Mouse (Mus musculus) thymus, postnatal 14 days (tissue): ENCODE results near the gene Glipr1.

ENCODE experiments used
- DNase-seq: peaks from one replicate; pipeline ENCODE4 v3.0.0; 2021

The Glipr1 gene

DNA sequence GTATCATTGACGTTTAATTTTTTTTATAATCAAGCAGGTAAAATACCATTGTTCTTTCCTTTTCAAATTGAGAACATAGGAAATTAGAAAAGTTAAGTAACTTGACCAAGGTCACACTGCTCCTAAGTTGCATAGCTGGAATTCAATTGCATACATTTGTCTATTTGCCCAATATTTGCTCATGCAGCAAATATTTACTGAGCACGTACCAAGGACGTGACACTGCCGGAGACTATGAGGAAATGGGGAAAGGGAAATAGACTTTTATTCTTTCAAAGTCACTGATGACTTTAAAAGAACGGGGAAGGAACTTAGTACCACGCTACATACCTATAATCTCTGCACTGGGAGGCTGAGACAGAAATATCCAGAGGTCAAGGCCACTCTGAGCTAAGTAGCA lies 42.0 kb downstream of the Glipr1 start:
- DNase-seq: no peak

DNA sequence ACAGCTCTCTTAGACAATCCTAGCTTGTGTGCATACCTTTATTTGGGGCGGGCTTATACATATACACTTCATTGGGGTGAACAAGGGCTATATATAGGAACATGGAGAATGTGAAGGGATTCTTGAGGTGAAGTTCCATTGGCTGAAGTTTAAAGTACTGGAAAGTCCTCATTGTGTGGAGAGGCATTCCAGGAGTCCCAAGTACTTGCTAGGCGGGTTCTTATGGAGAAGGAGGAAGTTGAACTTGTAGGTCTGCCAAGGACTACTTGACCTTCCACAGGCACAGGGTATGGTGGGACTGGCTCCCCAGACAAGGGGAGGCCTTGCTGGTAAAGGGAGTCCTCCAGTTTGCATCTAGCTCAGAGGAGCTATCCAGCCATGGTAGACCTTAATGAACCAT lies 43.1 kb downstream of the Glipr1 start:
- DNase-seq: no peak

DNA sequence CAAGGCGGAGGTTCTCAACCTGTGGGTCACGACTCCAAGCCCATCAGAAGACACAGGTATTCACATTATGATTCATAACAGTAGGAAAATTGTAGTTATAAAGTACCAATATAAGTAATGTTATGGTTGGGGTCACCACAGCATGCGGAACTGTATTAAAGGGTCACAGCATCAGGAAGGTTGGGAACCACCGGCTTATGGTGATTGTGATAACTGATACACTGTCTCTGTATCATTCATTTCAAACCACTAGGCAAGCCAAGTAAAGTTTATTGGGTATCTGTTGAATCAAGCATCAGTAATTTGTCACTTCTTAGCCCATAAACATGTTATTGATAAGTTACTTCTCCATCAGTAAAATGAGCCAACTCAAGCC lies 44.4 kb downstream of the Glipr1 start:
- DNase-seq: no peak

DNA sequence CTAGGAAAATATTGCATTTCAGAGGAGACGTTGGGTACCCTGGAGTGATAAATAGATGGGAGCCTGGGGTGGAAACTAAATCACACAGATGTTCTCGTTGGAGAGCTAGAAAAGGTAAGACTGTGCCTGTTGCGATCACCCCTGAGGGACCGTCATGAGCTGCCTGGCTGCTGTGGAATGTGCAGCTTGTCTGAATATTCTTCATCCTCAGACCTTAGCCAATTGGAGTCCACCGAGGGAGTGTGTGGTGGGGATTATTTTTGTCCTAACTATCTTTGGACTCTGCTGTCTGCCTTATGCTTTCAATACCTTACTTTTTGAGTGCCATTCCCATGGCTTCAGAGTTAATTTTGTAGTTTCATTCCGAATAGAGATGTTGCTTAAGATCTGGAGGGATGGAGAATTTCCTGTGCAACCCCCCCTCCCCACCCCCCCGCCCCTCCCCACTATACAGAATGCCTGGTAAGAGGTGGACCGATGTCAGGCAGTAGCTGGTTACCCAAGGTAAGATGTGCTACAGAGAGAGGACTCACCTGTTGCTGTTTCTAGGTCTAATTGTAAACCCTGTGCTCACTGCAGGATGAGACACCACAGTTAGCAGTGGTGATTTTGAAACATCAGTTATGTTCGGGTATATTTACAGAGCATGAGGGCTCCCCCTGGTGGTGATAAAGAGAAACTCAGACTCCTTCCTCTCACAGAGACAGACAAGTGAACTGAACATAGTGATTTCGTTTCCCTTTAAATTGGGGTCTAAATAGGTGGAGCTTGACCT lies 45.0 kb downstream of the Glipr1 start:
- DNase-seq: peak; percentile 67

DNA sequence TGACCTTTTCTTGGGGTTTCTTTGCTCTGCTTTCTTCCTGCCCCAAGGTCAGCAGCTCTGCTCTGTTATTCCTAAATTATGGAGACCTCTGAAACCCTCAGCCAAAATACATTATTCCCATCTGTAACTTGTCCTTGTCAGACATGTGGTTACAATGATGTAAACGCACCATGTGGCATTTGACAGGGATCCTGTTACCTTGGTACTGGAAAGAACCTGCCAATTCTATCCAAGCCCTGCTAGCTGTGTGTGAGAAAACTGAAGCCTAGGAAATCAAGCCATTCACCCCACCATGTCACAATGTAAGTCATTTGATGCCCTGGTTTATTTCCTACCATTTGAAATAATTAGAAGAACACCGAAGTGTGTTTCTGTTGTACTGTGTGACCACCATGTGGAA lies 46.6 kb downstream of the Glipr1 start:
- DNase-seq: no peak

DNA sequence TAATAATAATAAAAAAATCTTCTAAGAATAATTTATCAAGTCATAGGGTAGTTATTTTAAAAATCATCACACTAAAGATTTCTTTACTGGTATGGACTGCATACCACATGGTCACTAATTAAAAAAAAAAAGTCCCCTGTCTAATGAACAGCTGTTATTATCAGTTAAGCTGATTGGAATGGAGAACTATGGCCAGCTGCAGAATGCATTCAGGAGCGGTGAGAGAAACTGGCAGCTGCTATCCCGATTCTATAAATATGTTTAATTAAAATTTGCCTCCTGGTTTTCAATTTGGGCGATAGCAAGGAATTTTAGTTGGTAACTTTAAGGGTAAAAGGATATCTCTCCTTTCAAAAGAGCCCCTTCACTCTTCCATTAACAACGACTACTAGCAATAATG lies 53.4 kb downstream of the Glipr1 start:
- DNase-seq: no peak

DNA sequence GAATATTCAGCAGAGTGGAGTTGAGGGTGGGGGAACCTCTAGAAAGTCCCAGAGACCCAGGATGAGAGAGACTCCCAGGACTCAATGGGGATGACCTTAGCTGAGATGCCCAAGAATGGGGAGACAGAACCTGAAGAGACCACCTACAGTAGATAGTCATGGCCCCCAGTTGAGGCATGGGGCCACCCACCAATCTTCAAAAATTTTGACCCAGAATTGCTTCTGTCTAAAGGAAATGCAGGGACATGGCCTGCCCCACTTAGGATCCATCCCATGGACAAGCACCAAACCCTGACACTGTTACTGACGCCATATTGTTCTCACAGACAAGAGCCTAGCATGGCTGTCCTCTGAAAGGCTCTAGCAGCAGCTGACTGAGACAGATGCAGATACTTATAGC lies 54.4 kb downstream of the Glipr1 start:
- no peak for DNase-seq

DNA sequence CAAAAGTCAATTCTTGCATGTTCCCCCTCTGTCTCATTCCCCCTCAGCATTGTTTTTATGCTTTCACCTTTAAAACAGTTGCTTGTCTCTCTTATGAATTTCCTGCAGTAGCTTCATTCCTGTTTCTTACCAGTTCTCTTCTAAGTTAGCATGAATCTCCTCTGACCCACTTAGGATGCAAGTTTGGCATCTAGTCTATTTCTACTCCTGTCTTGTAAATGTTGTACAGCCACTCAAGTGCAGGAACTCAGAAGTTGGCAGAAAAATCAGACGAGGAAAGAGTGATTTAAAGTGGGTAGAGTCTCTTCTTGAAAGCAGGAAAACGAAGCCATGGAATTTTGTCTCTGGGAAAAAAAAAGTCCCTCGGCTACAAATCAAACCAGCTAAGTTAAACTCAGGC lies 56.9 kb downstream of the Glipr1 start:
- no peak for DNase-seq

DNA sequence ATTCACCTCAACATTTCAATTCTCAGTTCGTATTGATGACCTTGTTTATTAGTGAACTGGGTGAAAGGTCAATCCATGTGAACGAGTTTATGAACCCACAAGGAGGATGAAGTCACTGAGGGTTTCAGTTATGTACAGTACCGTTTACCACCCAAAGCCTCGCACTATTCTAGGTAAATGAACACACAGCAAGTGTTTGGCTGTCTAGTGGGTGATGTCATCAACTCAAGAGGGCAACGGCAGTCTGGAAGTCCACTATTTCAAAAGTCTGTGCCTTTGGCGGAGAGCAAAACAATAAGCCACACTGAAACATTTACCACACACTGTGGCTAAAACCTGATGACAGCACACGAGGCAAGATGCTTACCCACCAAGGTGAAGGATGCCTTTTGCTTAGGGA lies 59.4 kb downstream of the Glipr1 start:
- DNase-seq: no peak

DNA sequence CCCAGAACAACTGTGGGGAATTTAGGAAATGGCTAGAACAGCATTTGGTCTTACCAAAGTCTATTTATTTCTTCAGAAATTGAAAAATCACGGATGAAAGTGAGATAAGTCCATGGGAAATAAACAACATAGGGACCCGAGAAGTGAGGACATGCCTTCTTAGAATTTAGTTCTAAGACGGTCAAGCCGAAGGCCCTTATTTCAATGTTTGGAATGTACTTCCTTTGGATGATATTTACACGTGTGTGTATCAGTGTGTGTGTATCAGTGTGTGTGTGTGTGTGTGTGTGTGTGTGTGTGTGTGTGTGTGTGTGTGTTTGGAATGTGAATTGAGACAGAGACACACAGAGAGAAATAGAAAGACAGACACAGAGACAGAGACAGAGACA lies 65.3 kb downstream of the Glipr1 start:
- DNase-seq: no peak

DNA sequence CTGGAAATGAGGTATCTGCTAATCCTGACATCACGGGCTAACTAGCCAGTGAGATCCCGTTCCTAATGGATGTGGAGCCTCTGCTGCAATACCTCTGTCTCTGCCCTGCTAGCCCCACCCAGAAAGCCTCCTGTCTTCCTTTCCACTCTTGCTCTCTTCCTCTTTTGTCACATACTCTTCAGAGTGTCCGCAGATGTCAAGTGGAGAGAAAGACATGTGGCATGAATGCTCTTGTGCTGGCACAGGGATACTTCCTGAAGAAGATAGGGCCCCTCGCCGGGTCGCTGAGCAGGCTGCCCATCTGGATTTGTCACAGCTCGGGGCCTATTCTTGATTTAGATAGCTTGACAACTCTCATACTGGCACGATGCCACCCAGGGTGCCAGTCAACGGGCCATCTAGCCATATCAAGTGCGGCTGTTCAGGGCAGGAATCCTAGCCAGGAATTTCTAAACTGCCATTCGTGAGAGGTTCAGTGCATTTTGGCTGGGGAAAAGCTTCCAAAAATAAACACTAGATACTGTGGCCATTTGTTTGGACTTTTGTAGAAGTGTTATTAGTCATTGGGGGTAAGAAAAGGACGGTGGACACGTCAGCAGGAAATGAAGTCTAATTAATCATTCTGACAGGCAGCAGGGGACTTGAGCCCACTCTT lies 65.8 kb downstream of the Glipr1 start:
- DNase-seq: no peak

DNA sequence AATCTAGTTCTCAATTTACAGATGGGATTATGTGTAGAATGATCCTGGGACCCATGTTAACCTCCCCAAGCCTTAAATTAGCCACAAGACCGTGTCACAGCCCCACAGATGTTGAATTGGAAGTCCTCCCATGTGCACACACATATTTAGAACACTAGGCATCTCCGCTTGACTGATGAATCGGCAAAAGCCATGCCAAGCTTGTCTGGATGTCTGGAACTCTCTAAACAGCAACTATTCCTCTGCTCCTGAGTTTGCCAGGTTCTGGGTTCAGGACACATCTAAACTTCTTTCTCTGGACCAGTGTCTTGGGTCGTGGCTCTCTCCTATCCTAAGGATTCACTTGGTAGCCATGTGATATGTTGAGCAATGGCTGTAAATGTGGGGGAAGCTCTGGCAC lies 66.4 kb downstream of the Glipr1 start:
- no peak for DNase-seq
